ENCODE assay signal across 14 mouse cellular contexts in genomic region chr6:146719606-146720005, GRCm38 (mm10).
"Had no signal": no experiment of that assay in that cellular context is flagged by ENCODE, and none has a peak within 500 bp of the region (broad histone marks: within the 10 kb centered on the region; RNA-seq: fewer than 3 reads in every experiment).

No protein-coding gene starts in this region.

- DNase-seq: cerebellum, adult 9-11 months; cerebellum, postnatal 10 days; cerebellum, postnatal 14 days; cerebellum, postnatal 25 days; cerebellum, postnatal 36 days; embryo, embryonic 11 days; forebrain, postnatal 0 days; gastrocnemius, adult 2 months; gastrocnemius, postnatal 10 days; gastrocnemius, postnatal 14 days; gastrocnemius, postnatal 25 days; gastrocnemius, postnatal 36 days; heart, adult 18-20 months; heart, adult 2 months had no signal
